Mouse (Mus musculus) liver, adult 2 months (tissue): ENCODE data around the gene Pou2f3. TPM values are rescaled to one million over a fixed set of nuclear protein-coding genes. Genes with fewer than 3 reads are reported as not detected.

Source experiments
- DNase-seq: peaks from one replicate; pipeline ENCODE4 v3.0.0-alpha.2; 2011; ENCODE audit warnings: low read depth, low spot score; ENCODE audit errors: extremely low read depth
- H3K27ac ChIP-seq: fragments of 200-500 bp; replicated peaks from 2 replicates; pipeline ENCODE4 v1.5.1; 2012; ENCODE audit warnings: low read depth, mild to moderate bottlenecking, control low read depth, inconsistent platforms, low read length; ENCODE audit not compliant: insufficient read depth
- H3K27me3 ChIP-seq: fragments of 200-500 bp; 2 replicates; pipeline ENCODE4 v1.6.1; 2012; ENCODE audit warnings: mild to moderate bottlenecking, moderate library complexity, low read length, inconsistent platforms; ENCODE audit not compliant: control insufficient read depth, insufficient read depth
- H3K36me3 ChIP-seq: fragments of 200-500 bp; 2 replicates; pipeline ENCODE4 v1.6.1; 2012; ENCODE audit warnings: low read length, inconsistent platforms; ENCODE audit not compliant: control insufficient read depth, insufficient read depth
- H3K4me1 ChIP-seq: fragments of 200-500 bp; 2 replicates; pipeline ENCODE4 v1.6.1; 2011; ENCODE audit warnings: low read length; ENCODE audit not compliant: control insufficient read depth, insufficient read depth
- H3K4me3 ChIP-seq: fragments of 200-500 bp; 2 replicates; pipeline ENCODE4 v1.5.1; 2011; ENCODE audit warnings: low read depth, mild to moderate bottlenecking, control low read depth, low read length, moderate library complexity; ENCODE audit not compliant: insufficient read depth
- H3K79me2 ChIP-seq: fragments of 200-500 bp; 2 replicates; pipeline ENCODE4 v1.6.1; 2012; ENCODE audit warnings: inconsistent platforms, mild to moderate bottlenecking, low read length, moderate library complexity; ENCODE audit not compliant: control insufficient read depth, insufficient read depth
- H3K9ac ChIP-seq: fragments of 200-500 bp; 2 replicates; pipeline ENCODE4 v1.6.1; 2012; ENCODE audit warnings: low read depth, mild to moderate bottlenecking, control low read depth, inconsistent platforms, low read length
- CTCF ChIP-seq: fragments of 200-500 bp; IDR thresholded peaks from 2 replicates; pipeline ENCODE4 v1.5.1; 2011; ENCODE audit warnings: low read depth, low read length, control low read depth
- POLR2A ChIP-seq: fragments of 200-500 bp; IDR thresholded peaks from 2 replicates; pipeline ENCODE4 v1.6.1; 2011; ENCODE audit warnings: low read length, control low read depth; ENCODE audit not compliant: insufficient read depth; ENCODE audit errors: extremely low read depth
- WGBS: fragments of 180-500 bp; shearing (Covaris S2); methylation state at CpG from one replicate; pipeline ENCODE4 v1.1.7; 2018; 5-methylcytosine and 5-hydroxymethylcytosine counted together
- polyA plus RNA-seq: library from polyadenylated mRNA; depleted of rRNA; stranded (reverse); fragments of >200 nt; gene quantifications from 2 replicates; pipeline ENCODE4 v1.2.3, GENCODE M21; 2012
- total RNA-seq: library from RNA; depleted of rRNA; stranded (reverse); fragments of >200 nt; gene quantifications from 2 replicates; pipeline ENCODE4 v1.2.3, GENCODE M21; 2014

Pou2f3 gene
- total and polyA plus RNA-seq, 2 experiments: not detected

DNA sequence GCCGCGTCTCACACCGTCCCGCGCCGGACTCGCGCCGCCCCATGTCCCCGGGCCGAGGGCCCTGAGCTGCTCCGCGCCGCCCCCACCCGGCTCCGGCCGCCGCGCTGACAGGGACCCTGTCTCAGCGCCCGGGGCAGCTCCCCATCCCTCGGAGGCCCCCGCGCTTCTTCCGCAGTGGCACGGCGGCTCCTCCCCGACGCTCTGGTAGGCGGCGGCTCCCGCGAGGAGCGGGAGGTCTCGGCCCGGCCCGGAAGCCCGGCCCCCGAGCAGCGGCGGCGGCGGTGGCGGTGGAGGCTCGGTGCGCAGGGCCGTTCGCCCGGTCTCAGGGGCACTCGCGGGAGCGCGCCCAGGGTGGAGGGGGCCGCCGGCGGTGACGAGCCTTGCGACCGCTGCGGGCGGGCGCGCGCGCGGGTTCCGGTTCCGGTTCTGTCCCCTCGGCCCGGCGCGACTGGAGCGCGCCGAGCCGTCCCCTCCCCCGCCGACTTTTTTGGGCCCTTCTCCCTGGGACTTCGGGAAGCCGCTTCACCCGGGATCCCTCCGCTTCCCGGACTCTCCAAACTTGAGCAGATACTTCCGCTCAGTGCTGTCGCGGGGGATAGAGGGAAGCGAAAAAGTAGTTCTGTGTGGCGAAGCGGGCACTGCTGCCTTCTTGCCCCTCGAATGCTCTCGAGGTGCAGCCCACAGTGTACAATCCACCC, 104.4 kb downstream of the Pou2f3 start:
- Histone ChIP-seq H3K27me3 (no peaks in the 10 kb centered on the region), H3K4me1 (peaks cover 20% of the 10 kb centered on the region), H3K79me2 (peaks cover 16% of the 10 kb centered on the region), H3K36me3 (no peaks in the 10 kb centered on the region), H3K9ac (peak overlapping the region; percentile 81), H3K4me3 (peak overlapping the region; percentile 75), H3K27ac (peak overlapping the region; percentile 88)
- DNase-seq: peak; percentile 80
- WGBS: under 1% methylated on average over 89 of the region's 91 CpGs
- 0 out of 2 replicates have a peak, but pooled peaks have one; percentile 5 for TF ChIP-seq POLR2A
- TF ChIP-seq CTCF: no peak

DNA sequence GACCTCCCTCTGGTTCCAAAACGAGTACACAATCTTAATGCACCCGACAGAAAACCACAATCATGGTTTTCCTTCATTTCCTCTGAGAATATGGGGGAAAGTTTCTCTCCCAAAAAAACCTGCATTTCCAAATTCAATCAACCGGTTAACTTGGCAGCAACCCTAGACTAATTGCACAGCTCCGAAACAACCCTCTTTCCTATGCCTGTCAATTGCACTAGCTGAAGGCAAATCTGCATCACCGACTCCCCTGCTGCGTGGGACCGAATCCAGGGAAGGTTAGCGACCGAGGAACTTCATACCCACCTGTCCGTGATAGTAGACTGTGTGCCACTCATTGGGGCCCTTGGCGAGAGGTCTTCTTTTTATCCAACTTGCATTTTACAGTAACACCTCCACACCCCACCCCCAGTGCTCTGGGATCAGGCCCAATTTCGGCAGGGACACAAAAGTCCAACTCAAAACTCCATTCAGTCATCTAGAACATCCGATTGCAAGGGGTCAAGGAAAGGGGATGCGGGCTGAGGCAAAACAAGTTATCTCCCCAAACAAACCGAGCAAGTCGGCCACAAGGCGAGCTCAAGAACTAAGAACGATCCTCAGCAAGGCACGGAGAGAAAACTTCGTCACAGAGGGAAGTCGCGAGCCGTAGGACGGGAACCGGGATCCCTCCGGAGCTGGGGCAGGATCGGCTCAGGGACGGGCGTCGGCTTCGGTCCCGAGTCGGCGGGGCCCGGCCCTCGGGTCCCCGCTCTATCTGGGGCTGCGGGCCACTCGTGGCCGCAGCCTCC, 105.1 kb downstream of the Pou2f3 start:
- H3K79me2 ChIP-seq: peaks cover 18% of the 10 kb centered on the region
- H3K27me3 ChIP-seq: no peaks in the 10 kb centered on the region
- H3K4me1 ChIP-seq: peaks cover 20% of the 10 kb centered on the region
- under 1% methylated on average over 40 of the region's 40 CpGs for WGBS
- H3K36me3 ChIP-seq: no peaks in the 10 kb centered on the region
- no peak for TF ChIP-seq CTCF
- no peak for TF ChIP-seq POLR2A
- peak overlapping the region; percentile 75 for H3K4me3 ChIP-seq
- peak overlapping the region; percentile 88 for H3K27ac ChIP-seq
- H3K9ac ChIP-seq: peak overlapping the region; percentile 81
- peak; percentile 89 for DNase-seq

DNA sequence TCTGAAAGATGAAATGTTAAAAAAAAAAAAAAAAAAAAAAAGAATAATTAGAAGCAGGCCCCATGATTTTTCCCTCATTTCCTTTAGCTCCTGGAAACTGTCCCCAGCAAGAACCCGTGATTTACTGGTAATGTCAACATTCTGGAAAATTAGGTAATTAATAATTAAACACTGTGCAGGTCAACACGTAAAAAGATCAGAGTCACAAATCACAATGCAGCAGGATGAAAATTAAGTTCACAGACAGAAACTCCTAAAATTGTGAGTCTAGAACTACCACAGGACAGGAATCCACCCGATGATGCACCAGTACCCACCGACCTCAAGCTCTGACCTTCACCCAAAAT, 105.7 kb downstream of the Pou2f3 start:
- H3K36me3 ChIP-seq: no peaks in the 10 kb centered on the region
- H3K9ac ChIP-seq: peak overlapping the region; percentile 81
- under 1% methylated on average over 4 of the region's 4 CpGs for WGBS
- peak overlapping the region; percentile 75 for H3K4me3 ChIP-seq
- H3K27me3 ChIP-seq: no peaks in the 10 kb centered on the region
- H3K27ac ChIP-seq: peak overlapping the region; percentile 88
- peaks cover 20% of the 10 kb centered on the region for H3K79me2 ChIP-seq
- peaks cover 20% of the 10 kb centered on the region for H3K4me1 ChIP-seq
- DNase-seq: peak; percentile 89
- TF ChIP-seq POLR2A (no peak), CTCF (no peak)

DNA sequence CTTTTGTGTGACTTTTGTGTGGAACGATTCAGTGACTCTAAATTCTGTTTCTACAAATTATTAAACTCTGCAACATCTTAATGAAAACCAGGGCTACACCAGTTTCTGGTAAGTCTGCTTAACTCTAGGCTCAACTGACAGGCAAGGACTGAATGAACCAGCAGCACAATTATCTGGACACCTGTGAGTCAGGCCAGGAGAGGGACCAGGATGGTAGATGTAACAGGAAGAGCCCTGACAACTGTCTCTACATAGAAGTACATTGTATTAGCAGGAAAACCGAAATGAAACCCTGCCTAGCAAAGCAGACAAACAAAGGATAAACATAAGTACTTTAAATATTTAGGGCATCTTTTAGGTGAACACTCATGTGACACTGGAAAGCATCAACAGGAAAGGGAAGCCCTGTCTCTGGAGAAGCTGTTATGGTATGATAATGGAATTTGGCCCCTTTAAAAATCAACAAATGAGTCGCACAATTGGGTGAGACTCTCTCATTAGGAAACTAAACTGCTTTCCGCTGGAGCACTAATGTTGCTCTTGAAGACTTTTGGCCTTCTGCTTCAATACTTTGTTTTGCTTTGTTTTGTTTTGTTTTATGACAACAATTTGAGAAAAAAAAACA, 106.4 kb downstream of the Pou2f3 start:
- no peak for TF ChIP-seq POLR2A
- TF ChIP-seq CTCF: no peak
- H3K4me1 ChIP-seq: peaks cover 21% of the 10 kb centered on the region
- peak; percentile 55 for DNase-seq
- H3K9ac ChIP-seq: peak overlapping the region; percentile 68
- H3K79me2 ChIP-seq: peaks cover 22% of the 10 kb centered on the region
- H3K27ac ChIP-seq: peak overlapping the region; percentile 66
- H3K27me3 ChIP-seq: no peaks in the 10 kb centered on the region
- peak overlapping the region; percentile 75 for H3K4me3 ChIP-seq
- H3K36me3 ChIP-seq: no peaks in the 10 kb centered on the region
- WGBS: 4% methylated on average over 4 of the region's 4 CpGs

DNA sequence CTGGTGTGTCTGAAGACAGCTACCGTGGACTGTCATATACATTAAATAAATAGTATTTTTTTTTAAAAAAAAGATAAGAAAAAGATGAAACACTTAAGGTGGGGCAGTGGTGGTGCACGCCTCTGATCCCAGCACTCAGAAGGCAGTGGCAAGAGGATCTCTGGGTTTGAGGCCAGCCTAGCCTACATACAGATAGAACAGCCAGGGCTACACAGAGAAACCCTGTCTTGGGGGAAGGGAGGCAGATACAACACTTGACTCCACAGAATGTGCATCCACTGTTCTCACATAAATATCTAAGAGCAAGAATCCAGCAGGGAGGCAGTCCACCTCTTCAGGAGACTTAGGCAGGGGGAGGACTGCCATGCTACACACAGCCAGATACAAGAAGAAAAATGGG, 107.2 kb downstream of the Pou2f3 start:
- Histone ChIP-seq H3K27me3 (no peaks in the 10 kb centered on the region), H3K4me3 (no peak overlapping the region), H3K4me1 (peaks cover 19% of the 10 kb centered on the region), H3K79me2 (peaks cover 24% of the 10 kb centered on the region), H3K9ac (peak overlapping the region; percentile 45), H3K27ac (no peak overlapping the region), H3K36me3 (no peaks in the 10 kb centered on the region)
- 89% methylated on average over 2 of the region's 2 CpGs for WGBS
- TF ChIP-seq POLR2A: no peak
- TF ChIP-seq CTCF: no peak
- no peak for DNase-seq
